Mouse (Mus musculus) ES-E14 (cell line): ENCODE data around the gene Anxa9. TPM values are rescaled to one million over a fixed set of nuclear protein-coding genes. Genes with fewer than 3 reads are reported as not detected.

Source experiments
- DNase-seq: peaks from one replicate; pipeline ENCODE4 v3.0.0-alpha.2; 2013; ENCODE audit warnings: low read depth, low spot score
- H3K27ac ChIP-seq: 2 replicates; pipeline ENCODE4 v1.5.1; 2012; ENCODE audit warnings: low read depth, mild to moderate bottlenecking, low read length, moderate library complexity, mixed read lengths; ENCODE audit not compliant: poor library complexity, insufficient read depth, severe bottlenecking
- H3K36me3 ChIP-seq: 2 replicates; pipeline ENCODE4 v1.6.1; 2012; ENCODE audit warnings: mild to moderate bottlenecking, low read length, moderate library complexity, mixed read lengths; ENCODE audit not compliant: control insufficient read depth, poor library complexity, insufficient read depth, severe bottlenecking
- H3K4me1 ChIP-seq, 2 experiments: fragments of 150-350 bp in 1 of 2; sonication (generic) in 1 of 2; 2 replicates each; pipeline ENCODE4 v1.6.1; 2012; ENCODE audit warnings: low read length in 2 of 2, mild to moderate bottlenecking in 1 of 2, mixed read lengths in 1 of 2; ENCODE audit not compliant: control insufficient read depth in 2 of 2, insufficient read depth in 2 of 2, poor library complexity in 1 of 2
- H3K4me3 ChIP-seq, 2 experiments: fragments of 150-350 bp in 1 of 2; sonication (generic) in 1 of 2; 2 replicates each; pipeline ENCODE4 v1.5.1; 2012; ENCODE audit warnings: low read length in 2 of 2, low read depth in 1 of 2, mild to moderate bottlenecking in 1 of 2, mixed read lengths in 1 of 2; ENCODE audit not compliant: insufficient read depth in 1 of 2, poor library complexity in 1 of 2, severe bottlenecking in 1 of 2
- H3K9ac ChIP-seq: 2 replicates; pipeline ENCODE4 v1.6.1; 2012; ENCODE audit warnings: low read depth, mild to moderate bottlenecking, low read length, mixed read lengths; ENCODE audit not compliant: poor library complexity, insufficient read depth, severe bottlenecking
- H3K9me3 ChIP-seq: fragments of 150-350 bp; sonication (generic); 2 replicates; pipeline ENCODE4 v1.6.1; 2012; ENCODE audit warnings: low read depth, mild to moderate bottlenecking, low read length; ENCODE audit not compliant: control insufficient read depth, insufficient read depth
- CHD2 ChIP-seq: IDR thresholded peaks from 2 replicates; pipeline ENCODE4 v1.6.1; 2014; ENCODE audit warnings: mild to moderate bottlenecking, low read depth, low read length, inconsistent platforms
- HCFC1 ChIP-seq: IDR thresholded peaks from 2 replicates; pipeline ENCODE4 v1.6.1; 2012; ENCODE audit warnings: low read length, inconsistent platforms, borderline replicate concordance; ENCODE audit not compliant: insufficient read depth
- MAFK ChIP-seq: IDR thresholded peaks from 2 replicates; pipeline ENCODE4 v1.6.1; 2014; ENCODE audit warnings: mild to moderate bottlenecking, low read depth, low read length, inconsistent platforms; ENCODE audit not compliant: insufficient read depth
- ZC3H11A ChIP-seq: IDR thresholded peaks from 2 replicates; pipeline ENCODE4 v1.6.1; 2012; ENCODE audit warnings: low read depth, mild to moderate bottlenecking, inconsistent platforms, low read length, borderline replicate concordance
- ZNF384 ChIP-seq: IDR thresholded peaks from 2 replicates; pipeline ENCODE4 v1.6.1; 2012; ENCODE audit warnings: low read depth, low read length, inconsistent platforms
- in situ Hi-C, 2 experiments: fragments of 600-800 bp; cut with MboI; formaldehyde crosslinking; loops; one replicate each; pipeline ENCODE4 v1.15.1; 2025; ENCODE audit warnings: low sequenced_read_pairs in 2 of 2, inconsistent platforms in 1 of 2; ENCODE audit not compliant: unreplicated experiment in 2 of 2
- total RNA-seq: library from RNA; depleted of rRNA; stranded (reverse); fragments of 300-350 nt; gene quantifications from 2 replicates; pipeline ENCODE4 v1.2.3, GENCODE M21; 2012

The Anxa9 gene
- total RNA-seq, 1 experiment = 0.58 TPM

- Histone ChIP-seq H3K36me3 (peaks cover 28% of the 10 kb centered on the region), H3K4me3 (no peak overlapping the region; a peak in 1 of 4 replicates), H3K4me1 (peaks cover 2 to 28% of the 10 kb centered on the region in 2 experiments; a peak in 2 of 4 replicates), H3K27ac (no peak overlapping the region; the same call in 1 of the 2 replicates), H3K9me3 (no peaks in the 10 kb centered on the region), H3K9ac (no peak overlapping the region)
- in situ Hi-C loops = no loop called here
- TF ChIP-seq HCFC1 = no peak
- no peak for TF ChIP-seq ZNF384
- no peak for TF ChIP-seq CHD2
- TF ChIP-seq MAFK = no peak
- no peak for TF ChIP-seq ZC3H11A
- DNase-seq = no peak
Measured at GRCm38 (mm10) chr3:95289419-95289818, 17.6 kb downstream of the Anxa9 start.

DNA sequence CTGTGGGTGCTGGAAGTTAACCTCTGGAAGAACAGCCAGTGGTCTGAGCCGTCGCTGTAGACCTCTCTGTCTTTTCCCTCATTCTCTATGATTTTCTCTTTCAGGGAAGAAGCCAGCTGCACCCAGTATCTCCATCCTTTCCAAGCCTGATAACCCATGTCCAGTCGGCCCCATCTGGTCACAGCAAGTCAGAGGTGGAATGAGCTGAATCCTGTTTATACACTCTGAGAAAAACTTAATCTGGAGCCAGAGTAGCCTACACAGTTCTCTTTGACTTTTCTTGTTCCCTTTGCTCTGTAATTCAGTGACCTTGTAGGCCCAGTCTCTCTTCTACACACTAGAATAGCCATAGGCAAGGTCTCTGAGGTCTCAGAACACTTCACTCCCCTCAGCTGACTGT, 19.4 kb downstream of the Anxa9 start:
- TF ChIP-seq MAFK = no peak
- no peak for TF ChIP-seq ZNF384
- no peak for TF ChIP-seq ZC3H11A
- no peak for TF ChIP-seq CHD2
- no peak for TF ChIP-seq HCFC1
- H3K9me3 ChIP-seq = no peaks in the 10 kb centered on the region
- H3K27ac ChIP-seq = no peak overlapping the region
- H3K4me1 ChIP-seq = peaks cover 3 to 23% of the 10 kb centered on the region in 2 experiments; a peak in 3 of 4 replicates
- H3K4me3 ChIP-seq = no peak overlapping the region
- peaks cover 16% of the 10 kb centered on the region for H3K36me3 ChIP-seq
- no peak for DNase-seq
- in situ Hi-C loops = no loop called here
- no peak overlapping the region; the same call in 1 of the 2 replicates for H3K9ac ChIP-seq

GRCm38 (mm10) chr3:95286510-95286909, 20.5 kb downstream of the Anxa9 start:
- Histone ChIP-seq H3K4me1 (peaks cover 2 to 18% of the 10 kb centered on the region in 2 experiments; a peak in 3 of 4 replicates), H3K27ac (peak overlapping the region; percentile 51; the same call in 1 of the 2 replicates), H3K4me3 (peak overlapping the region in 1 of 2 experiments; percentile 47; a peak in 2 of 4 replicates), H3K9me3 (no peaks in the 10 kb centered on the region), H3K9ac (peak overlapping the region; percentile 76), H3K36me3 (peaks cover 12% of the 10 kb centered on the region)
- no peak for TF ChIP-seq CHD2
- no peak for TF ChIP-seq ZNF384
- TF ChIP-seq ZC3H11A = no peak
- no peak for TF ChIP-seq HCFC1
- no peak for TF ChIP-seq MAFK
- in situ Hi-C loops = no loop called here
- DNase-seq = no peak

GRCm38 (mm10) chr3:95286011-95286410, 21.0 kb downstream of the Anxa9 start:
- Histone ChIP-seq H3K9ac (peak overlapping the region; percentile 76; the same call in 1 of the 2 replicates), H3K9me3 (no peaks in the 10 kb centered on the region), H3K4me1 (peaks cover 2 to 17% of the 10 kb centered on the region in 2 experiments; a peak in 3 of 4 replicates), H3K36me3 (peaks cover 12% of the 10 kb centered on the region), H3K27ac (peak overlapping the region; percentile 36; the same call in 1 of the 2 replicates), H3K4me3 (peak overlapping the region in 1 of 2 experiments; percentile 47; a peak in 1 of 4 replicates)
- in situ Hi-C loops = no loop called here
- no peak for DNase-seq
- TF ChIP-seq ZNF384 (no peak), ZC3H11A (no peak), CHD2 (no peak), HCFC1 (no peak), MAFK (no peak)

DNA sequence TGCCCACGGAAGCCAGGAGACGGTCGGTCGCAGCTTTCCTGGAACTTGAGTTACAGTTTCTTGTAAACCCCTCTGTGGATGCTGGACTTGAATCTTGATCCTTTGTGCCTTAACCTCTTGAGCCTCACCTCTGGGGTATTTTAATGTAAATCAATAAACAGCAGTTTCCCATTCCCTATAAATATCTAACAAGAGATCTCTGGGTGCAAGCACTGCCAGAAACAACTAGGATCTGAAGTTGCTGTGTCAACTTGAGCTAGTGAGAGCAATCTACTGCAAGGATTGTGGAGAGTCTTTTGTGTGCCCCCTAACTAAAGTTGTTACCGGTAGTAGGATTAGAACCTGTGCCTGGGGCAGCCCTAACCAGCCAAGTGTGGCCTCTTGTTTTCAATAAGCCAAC, 21.6 kb downstream of the Anxa9 start:
- Histone ChIP-seq H3K4me3 (peak overlapping the region in 1 of 2 experiments; percentile 82; a peak in 1 of 4 replicates), H3K9me3 (no peaks in the 10 kb centered on the region), H3K4me1 (peaks cover 2 to 12% of the 10 kb centered on the region in 2 experiments; a peak in 3 of 4 replicates), H3K27ac (peak overlapping the region; percentile 24; the same call in 1 of the 2 replicates), H3K9ac (peak overlapping the region; percentile 52; the same call in 1 of the 2 replicates), H3K36me3 (peaks cover 12% of the 10 kb centered on the region)
- no peak for TF ChIP-seq HCFC1
- in situ Hi-C loops = no loop called here
- DNase-seq = no peak
